Mouse (Mus musculus) MEL (cell line): ENCODE data around the gene Celf2. TPM values are rescaled to one million over a fixed set of nuclear protein-coding genes. Genes with fewer than 3 reads are reported as not detected.

Experiments used
- DNase-seq: peaks from one replicate; pipeline ENCODE4 v3.0.0; 2011; ENCODE audit warnings: low read depth, low spot score
- H3K27ac ChIP-seq: 2 replicates; pipeline ENCODE4 v1.5.1; 2012; ENCODE audit warnings: low read depth, mild to moderate bottlenecking, control low read depth, low read length, moderate library complexity; ENCODE audit not compliant: control insufficient read depth
- H3K27me3 ChIP-seq, 2 experiments: fragments of 150-350 bp in 1 of 2; sonication (generic) in 1 of 2; 2 replicates each; pipeline ENCODE4 v1.6.1; 2012; ENCODE audit warnings: low read length in 2 of 2, mild to moderate bottlenecking in 2 of 2, improper control_type of control experiment in 1 of 2, moderate library complexity in 1 of 2; ENCODE audit not compliant: insufficient read depth in 2 of 2, control insufficient read depth in 1 of 2
- H3K36me3 ChIP-seq, 2 experiments: 2 replicates each; pipeline ENCODE4 v1.6.1; 2012 to 2014; ENCODE audit warnings: low read length in 2 of 2, improper control_type of control experiment in 1 of 2, inconsistent platforms in 1 of 2, mild to moderate bottlenecking in 1 of 2; ENCODE audit not compliant: insufficient read depth in 2 of 2, control insufficient read depth in 1 of 2
- H3K4me1 ChIP-seq, 2 experiments: fragments of 150-350 bp in 1 of 2; sonication (generic) in 1 of 2; 2 replicates each; pipeline ENCODE4 v1.6.1; 2012; ENCODE audit warnings: low read length in 2 of 2, improper control_type of control experiment in 1 of 2, mild to moderate bottlenecking in 1 of 2; ENCODE audit not compliant: insufficient read depth in 2 of 2, control insufficient read depth in 1 of 2
- H3K4me3 ChIP-seq, 2 experiments: fragments of 150-350 bp in 1 of 2; sonication (generic) in 1 of 2; 2 replicates each; pipeline ENCODE4 v1.5.1; 2012; ENCODE audit warnings: low read depth in 2 of 2, low read length in 2 of 2, mild to moderate bottlenecking in 2 of 2, moderate library complexity in 2 of 2, control low read depth in 1 of 2, improper control_type of control experiment in 1 of 2; ENCODE audit not compliant: control insufficient read depth in 1 of 2, insufficient read depth in 1 of 2
- H3K79me2 ChIP-seq: 2 replicates; pipeline ENCODE4 v1.6.1; 2012; ENCODE audit warnings: mild to moderate bottlenecking, low read length, moderate library complexity; ENCODE audit not compliant: control insufficient read depth, poor library complexity, insufficient read depth
- H3K9ac ChIP-seq: 2 replicates; pipeline ENCODE4 v1.6.1; 2012; ENCODE audit warnings: low read depth, mild to moderate bottlenecking, control low read depth, low read length, moderate library complexity; ENCODE audit not compliant: control insufficient read depth, poor library complexity, severe bottlenecking
- H3K9me3 ChIP-seq: fragments of 150-350 bp; sonication (generic); replicated peaks from 2 replicates; pipeline ENCODE4 v1.6.1; 2012; ENCODE audit warnings: mild to moderate bottlenecking, low read length, improper control_type of control experiment, moderate library complexity; ENCODE audit not compliant: insufficient read depth
- CHD1 ChIP-seq: IDR thresholded peaks from 2 replicates; pipeline ENCODE4 v1.6.1; 2012; ENCODE audit warnings: low read depth, mild to moderate bottlenecking, inconsistent platforms, low read length, improper control_type of control experiment
- CTCF ChIP-seq, 3 experiments: IDR thresholded peaks in 2 of 3; conservative IDR thresholded peaks in 1 of 3; 2 replicates each; pipeline ENCODE4 v1.5.1; 2011 to 2012; ENCODE audit warnings: low read length in 3 of 3, low read depth in 2 of 3, mild to moderate bottlenecking in 2 of 3, improper control_type of control experiment in 1 of 3, inconsistent platforms in 1 of 3, mixed read lengths in 1 of 3, moderate library complexity in 1 of 3; ENCODE audit not compliant: control insufficient read depth in 1 of 3, insufficient read depth in 1 of 3, poor library complexity in 1 of 3, severe bottlenecking in 1 of 3
- E2F4 ChIP-seq: IDR thresholded peaks from 2 replicates; pipeline ENCODE4 v1.6.1; 2011; ENCODE audit warnings: low read depth, low read length, improper control_type of control experiment, borderline replicate concordance
- ELF1 ChIP-seq: IDR thresholded peaks from 2 replicates; pipeline ENCODE4 v1.6.1; 2014; ENCODE audit warnings: low read depth, mild to moderate bottlenecking, inconsistent platforms, low read length, improper control_type of control experiment, moderate library complexity
- EP300 ChIP-seq, 2 experiments: IDR thresholded peaks; 2 replicates each; pipeline ENCODE4 v1.6.1; 2011; ENCODE audit warnings: improper control_type of control experiment in 2 of 2, low read length in 2 of 2, low read depth in 1 of 2, mild to moderate bottlenecking in 1 of 2
- ETS1 ChIP-seq: IDR thresholded peaks from 2 replicates; pipeline ENCODE4 v1.6.1; 2012; ENCODE audit warnings: low read depth, mild to moderate bottlenecking, inconsistent platforms, low read length, improper control_type of control experiment, moderate library complexity
- GATA1 ChIP-seq: IDR thresholded peaks from 2 replicates; pipeline ENCODE4 v1.6.1; 2011; ENCODE audit warnings: low read depth, low read length, improper control_type of control experiment
- JUND ChIP-seq: IDR thresholded peaks from 2 replicates; pipeline ENCODE4 v1.6.1; 2011; ENCODE audit warnings: low read depth, mild to moderate bottlenecking, improper control_type of control experiment, low read length
- KAT2A ChIP-seq: conservative IDR thresholded peaks from 2 replicates; pipeline ENCODE4 v1.6.1; 2012; ENCODE audit warnings: low read depth, low read length, improper control_type of control experiment, inconsistent platforms
- MAFK ChIP-seq: IDR thresholded peaks from 2 replicates; pipeline ENCODE4 v1.6.1; 2011; ENCODE audit warnings: low read depth, mild to moderate bottlenecking, low read length, improper control_type of control experiment, borderline replicate concordance
- MEF2A ChIP-seq: IDR thresholded peaks from 2 replicates; pipeline ENCODE4 v1.6.1; 2014; ENCODE audit warnings: low read depth, mild to moderate bottlenecking, inconsistent platforms, low read length, improper control_type of control experiment; ENCODE audit not compliant: poor library complexity, insufficient replicate concordance, severe bottlenecking; ENCODE audit errors: extremely low read depth
- MYB ChIP-seq: IDR thresholded peaks from 2 replicates; pipeline ENCODE4 v1.6.1; 2011; ENCODE audit warnings: mild to moderate bottlenecking, low read depth, low read length, improper control_type of control experiment
- MYC ChIP-seq: IDR thresholded peaks from 2 replicates; pipeline ENCODE4 v1.6.1; 2011; ENCODE audit warnings: low read depth, mild to moderate bottlenecking, low read length, improper control_type of control experiment, moderate library complexity
- NELFE ChIP-seq: IDR thresholded peaks from 2 replicates; pipeline ENCODE4 v1.6.1; 2011; ENCODE audit warnings: low read depth, low read length, improper control_type of control experiment
- NRF1 ChIP-seq: IDR thresholded peaks from 2 replicates; pipeline ENCODE4 v1.6.1; 2014; ENCODE audit warnings: low read depth, mild to moderate bottlenecking, inconsistent platforms, low read length, improper control_type of control experiment, moderate library complexity; ENCODE audit not compliant: poor library complexity, insufficient read depth, severe bottlenecking
- POLR2AphosphoS5 ChIP-seq: IDR thresholded peaks from 2 replicates; pipeline ENCODE4 v1.6.1; 2012; ENCODE audit warnings: low read depth, borderline replicate concordance, mild to moderate bottlenecking, inconsistent platforms, low read length, moderate library complexity, mixed read lengths
- RAD21 ChIP-seq: IDR thresholded peaks from 2 replicates; pipeline ENCODE4 v1.6.1; 2011; ENCODE audit warnings: mild to moderate bottlenecking, low read depth, low read length, improper control_type of control experiment
- RCOR1 ChIP-seq: IDR thresholded peaks from 2 replicates; pipeline ENCODE4 v1.6.1; 2012; ENCODE audit warnings: low read depth, mild to moderate bottlenecking, inconsistent platforms, low read length, improper control_type of control experiment
- SIN3A ChIP-seq: IDR thresholded peaks from 2 replicates; pipeline ENCODE4 v1.6.1; 2012; ENCODE audit warnings: low read length, improper control_type of control experiment, inconsistent platforms
- SMC3 ChIP-seq: IDR thresholded peaks from 2 replicates; pipeline ENCODE4 v1.6.1; 2011; ENCODE audit warnings: low read depth, low read length, improper control_type of control experiment
- TAL1 ChIP-seq: IDR thresholded peaks from 2 replicates; pipeline ENCODE4 v1.6.1; 2012; ENCODE audit warnings: mild to moderate bottlenecking, inconsistent platforms, low read length, moderate library complexity, mixed read lengths
- TBP ChIP-seq: IDR thresholded peaks from 2 replicates; pipeline ENCODE4 v1.8.0; 2011; ENCODE audit warnings: low read depth, low read length, improper control_type of control experiment
- TCF12 ChIP-seq: IDR thresholded peaks from 2 replicates; pipeline ENCODE4 v1.6.1; 2014; ENCODE audit warnings: low read depth, mild to moderate bottlenecking, inconsistent platforms, low read length, improper control_type of control experiment, moderate library complexity
- UBTF ChIP-seq: IDR thresholded peaks from 2 replicates; pipeline ENCODE4 v1.6.1; 2012; ENCODE audit warnings: low read depth, mild to moderate bottlenecking, inconsistent platforms, low read length, improper control_type of control experiment, moderate library complexity, borderline replicate concordance; ENCODE audit not compliant: insufficient read depth
- USF1 ChIP-seq: IDR thresholded peaks from 2 replicates; pipeline ENCODE4 v1.6.1; 2014; ENCODE audit warnings: low read depth, mild to moderate bottlenecking, inconsistent platforms, low read length, improper control_type of control experiment, moderate library complexity
- ZC3H11A ChIP-seq: IDR thresholded peaks from 2 replicates; pipeline ENCODE4 v1.6.1; 2012; ENCODE audit warnings: low read depth, mild to moderate bottlenecking, inconsistent platforms, low read length, improper control_type of control experiment
- ZMIZ1 ChIP-seq: IDR thresholded peaks from 2 replicates; pipeline ENCODE4 v1.6.1; 2012; ENCODE audit warnings: low read depth, mild to moderate bottlenecking, inconsistent platforms, low read length, improper control_type of control experiment, moderate library complexity
- ZNF384 ChIP-seq: IDR thresholded peaks from 2 replicates; pipeline ENCODE4 v1.6.1; 2012; ENCODE audit warnings: low read depth, mild to moderate bottlenecking, inconsistent platforms, low read length, improper control_type of control experiment
- polyA plus RNA-seq, 2 experiments: library from polyadenylated mRNA; stranded (reverse) in 1 of 2; unstranded in 1 of 2; fragments of >175 nt in 1 of 2; fragments of >200 nt in 1 of 2; gene quantifications; 2 replicates each; pipeline versions ENCODE4 v1.2.1 to v1.2.4; 2012; ENCODE audit warnings: low replicate concordance in 2 of 2, low read depth in 1 of 2; ENCODE audit not compliant: insufficient read length in 2 of 2, insufficient read depth in 1 of 2, missing spikeins in 1 of 2
- total RNA-seq: library from RNA; depleted of rRNA; stranded (reverse); fragments of 300-350 nt; gene quantifications from 2 replicates; pipeline ENCODE4 v1.2.3, GENCODE M21; 2012

Gene Celf2
- total and polyA plus RNA-seq, 3 experiments = 8.9 to 16.7 TPM; not detected in 1

DNA sequence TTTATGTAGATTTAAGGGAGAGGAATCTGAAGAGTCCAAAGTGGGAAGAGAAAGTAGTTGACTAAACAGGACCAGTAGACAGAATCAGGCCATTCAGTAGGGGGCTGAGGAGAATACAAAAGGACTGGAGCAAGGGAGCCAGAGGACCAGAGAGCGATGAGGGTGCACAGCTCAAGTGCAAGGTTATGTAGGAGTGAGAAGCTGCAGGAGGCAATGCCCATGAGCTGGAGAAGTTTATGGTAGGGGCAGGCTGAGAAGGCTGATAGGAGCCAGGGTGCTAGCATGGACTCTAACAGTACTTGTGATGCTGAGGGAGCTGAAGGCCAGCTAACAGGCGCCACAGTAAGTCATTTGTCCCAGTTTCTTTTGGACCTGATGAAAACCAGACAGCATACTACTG, 718.5 kb downstream of the Celf2 start:
- no peak overlapping the region for H3K4me3 ChIP-seq
- H3K36me3 ChIP-seq = peaks cover 0 to 3% of the 10 kb centered on the region in 2 experiments; a peak in 2 of 4 replicates
- no peaks in the 10 kb centered on the region for H3K9me3 ChIP-seq
- no peak for TF ChIP-seq KAT2A
- no peak for TF ChIP-seq SMC3
- TF ChIP-seq RCOR1 = no peak
- no peak for TF ChIP-seq MYC
- no peak for TF ChIP-seq ELF1
- no peak for TF ChIP-seq ZMIZ1
- no peak for TF ChIP-seq MYB
- TF ChIP-seq USF1 = no peak
- no peak for TF ChIP-seq TBP
- TF ChIP-seq JUND = no peak
- no peak for TF ChIP-seq GATA1
- no peak for TF ChIP-seq UBTF
- TF ChIP-seq, all 39 proteins: peak for 0
- Histone ChIP-seq H3K27me3 (no peaks in the 10 kb centered on the region; a peak in 1 of 4 replicates), H3K27ac (no peak overlapping the region), H3K79me2 (no peaks in the 10 kb centered on the region), H3K9ac (no peak overlapping the region), H3K4me1 (peaks cover 0 to 2% of the 10 kb centered on the region in 2 experiments; a peak in 1 of 4 replicates)
- DNase-seq = no peak

DNA sequence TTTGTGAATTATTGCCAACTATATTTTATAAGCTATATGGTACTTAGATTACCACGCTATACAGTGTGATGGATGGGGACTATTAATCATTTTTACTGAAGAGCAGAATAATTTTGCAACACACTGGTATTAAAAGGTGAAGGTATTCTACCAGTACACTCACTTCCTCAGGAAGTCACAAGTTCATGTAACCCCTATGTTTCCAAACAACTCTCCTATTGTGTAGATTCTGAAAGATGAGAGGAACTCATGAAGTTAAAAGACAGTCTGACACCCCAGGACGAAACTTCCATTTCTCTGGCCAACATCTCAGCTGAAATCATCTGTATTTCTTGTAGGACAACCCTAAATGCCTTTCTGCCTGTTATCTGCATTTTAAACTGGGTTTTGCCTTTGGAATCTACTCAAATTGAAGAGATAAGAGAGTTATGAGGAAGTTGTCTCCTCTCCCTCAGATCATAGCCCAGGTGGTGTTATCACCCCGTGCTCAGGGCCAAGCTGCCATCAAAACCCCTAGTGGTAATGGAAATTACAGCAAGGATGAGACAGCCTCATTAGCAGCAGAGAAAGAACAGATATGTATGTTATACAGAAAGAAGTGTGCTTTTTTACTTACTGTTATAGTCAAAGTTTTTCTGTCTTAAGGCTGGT, 722.7 kb downstream of the Celf2 start:
- Histone ChIP-seq H3K36me3 (peaks cover 0 to 3% of the 10 kb centered on the region in 2 experiments; a peak in 2 of 4 replicates), H3K27ac (no peak overlapping the region), H3K4me3 (no peak overlapping the region), H3K79me2 (no peaks in the 10 kb centered on the region), H3K27me3 (no peaks in the 10 kb centered on the region), H3K9ac (no peak overlapping the region), H3K9me3 (no peaks in the 10 kb centered on the region), H3K4me1 (peaks cover 0 to 2% of the 10 kb centered on the region in 2 experiments; a peak in 1 of 4 replicates)
- peak; percentile 88 for DNase-seq
- TF ChIP-seq NELFE = no peak
- TF ChIP-seq KAT2A = no peak
- TF ChIP-seq CHD1 = no peak
- TF ChIP-seq MAFK = no peak
- peak; percentile 98 for TF ChIP-seq GATA1
- TF ChIP-seq ELF1 = peak; percentile 62
- peak; percentile 94 for TF ChIP-seq ETS1
- no peak for TF ChIP-seq ZMIZ1
- TF ChIP-seq TCF12 = peak; percentile 91
- TF ChIP-seq E2F4 = no peak
- TF ChIP-seq CTCF (IDR thresholded peaks at IDR 0.05 in 2 of 3, conservative IDR thresholded peaks at IDR 0.05 in 1 of 3; ENCODE audit: control insufficient read depth in 1 of 3, insufficient read depth in 1 of 3, low read depth in 2 of 3, low read length in 3 of 3, poor library complexity in 1 of 3, severe bottlenecking in 1 of 3) = peak; percentile 38 to 64 (median 63)
- peak; percentile 39; the same call in 1 of the 2 replicates for TF ChIP-seq USF1
- 0 out of 2 replicates have a peak, but pooled peaks have one; percentile 28 for TF ChIP-seq JUND
- peak; percentile 80 for TF ChIP-seq MYC
- no peak for TF ChIP-seq POLR2AphosphoS5
- TF ChIP-seq MEF2A = 0 out of 2 replicates have a peak, but pooled peaks have one; percentile 30
- TF ChIP-seq RAD21 = peak; percentile 35
- TF ChIP-seq ZNF384 = no peak
- TF ChIP-seq ZC3H11A = peak; percentile 29; the same call in 1 of the 2 replicates
- TF ChIP-seq SIN3A = peak; percentile 76; the same call in 1 of the 2 replicates
- 0 out of 2 replicates have a peak, but pooled peaks have one; percentile 35 for TF ChIP-seq TBP
- no peak for TF ChIP-seq NRF1
- TF ChIP-seq TAL1 = peak; percentile 47; the same call in 1 of the 2 replicates
- TF ChIP-seq SMC3 = peak; percentile 33
- peak; percentile 89 to 96 for TF ChIP-seq EP300 (IDR thresholded peaks at IDR 0.05; ENCODE audit: low read depth in 1 of 2, low read length in 2 of 2)
